ENCODE assay signal across 14 mouse cellular contexts in genomic region chr13:99500609-99501008, GRCm38 (mm10). TPM values are rescaled to one million over a fixed set of nuclear protein-coding genes. Genes with fewer than 3 reads are reported as not detected.
A peak's percentile ranks its signal among the peaks of the same experiment; 100 is the strongest.
DNase-seq lines count a peak whose midpoint lies in the region; ATAC-seq and TF ChIP-seq lines count a peak whose summit lies in the region.
"Had no signal": no experiment of that assay in that cellular context is flagged by ENCODE, and none has a peak within 500 bp of the region (broad histone marks: within the 10 kb centered on the region; RNA-seq: fewer than 3 reads in every experiment).

No protein-coding gene starts in this region.

- WGBS in kidney, postnatal 0 days: 65% methylated on average over 3 of the region's 3 CpGs
- WGBS in forebrain, embryonic 14.5 days: 40% methylated on average over 3 of the region's 3 CpGs
- 71% methylated on average over 3 of the region's 3 CpGs for WGBS in midbrain, embryonic 13.5 days

- no peak overlapping the region for H3K4me3 ChIP-seq in kidney, postnatal 0 days (replicated peaks; ENCODE audit: low read depth, low read length)
- H3K4me3 ChIP-seq in forebrain, embryonic 14.5 days (ENCODE audit: low read depth, low read length): no peak overlapping the region
- no peak overlapping the region for H3K4me3 ChIP-seq in midbrain, embryonic 13.5 days (replicated peaks)
- H3K4me3 ChIP-seq: kidney, embryonic 15.5 days had no signal

- H3K9me3 ChIP-seq in kidney, postnatal 0 days (replicated peaks; ENCODE audit: low read length): no peaks in the 10 kb centered on the region
- H3K9me3 ChIP-seq in forebrain, embryonic 14.5 days (replicated peaks; ENCODE audit: control insufficient read depth, low read length): no peaks in the 10 kb centered on the region
- no peaks in the 10 kb centered on the region for H3K9me3 ChIP-seq in midbrain, embryonic 13.5 days
- H3K9me3 ChIP-seq: kidney, embryonic 15.5 days had no signal

- ATAC-seq in kidney, postnatal 0 days (replicated peaks; ENCODE audit: low FRiP score, low read depth): no peak
- peak; percentile 27; the same call in 1 of the 2 replicates for ATAC-seq in forebrain, embryonic 14.5 days
- ATAC-seq in midbrain, embryonic 13.5 days: no peak
- ATAC-seq: Patski had no signal

- H3K4me1 ChIP-seq in kidney, postnatal 0 days (replicated peaks; ENCODE audit: insufficient read depth, low read length): 0 out of 2 replicates have a peak, but pooled peaks cover 4% of the 10 kb centered on the region
- H3K4me1 ChIP-seq in forebrain, embryonic 14.5 days (ENCODE audit: control insufficient read depth, insufficient read depth, low read length): peaks cover 47% of the 10 kb centered on the region
- peaks cover 88% of the 10 kb centered on the region for H3K4me1 ChIP-seq in midbrain, embryonic 13.5 days (replicated peaks)

- peak; percentile 35 for TF ChIP-seq CTCF in kidney, postnatal 0 days (IDR thresholded peaks at IDR 0.05; ENCODE audit: low read depth)

- no peak for DNase-seq in kidney, postnatal 0 days (ENCODE audit: low spot score)
- no peak for DNase-seq in kidney, adult 11 months
- DNase-seq in MN1 (ENCODE audit: low spot score): peak; percentile 58
- peak; percentile 56 for DNase-seq in forebrain, embryonic 14.5 days (ENCODE audit: low spot score)
- DNase-seq in urinary bladder, postnatal 25 days (ENCODE audit: low spot score): no peak
- no peak for DNase-seq in kidney, adult 8-10 months
- no peak for DNase-seq in ovary, adult 18-20 months (ENCODE audit: low spot score)
- DNase-seq: adrenal gland, adult 2 months; cerebellum, adult 9-11 months; heart, postnatal 10 days; liver had no signal

- no peaks in the 10 kb centered on the region for H3K27me3 ChIP-seq in kidney, postnatal 0 days (ENCODE audit: insufficient read depth, low read length)
- no peaks in the 10 kb centered on the region for H3K27me3 ChIP-seq in forebrain, embryonic 14.5 days (replicated peaks; ENCODE audit: control insufficient read depth, insufficient read depth, low read length)
- no peaks in the 10 kb centered on the region for H3K27me3 ChIP-seq in midbrain, embryonic 13.5 days
- H3K27me3 ChIP-seq: kidney, embryonic 15.5 days; Patski had no signal

- H3K27ac ChIP-seq in kidney, postnatal 0 days: no peak overlapping the region
- H3K27ac ChIP-seq in forebrain, embryonic 14.5 days (ENCODE audit: low read depth, low read length): peak overlapping the region; percentile 80
- peak overlapping the region; percentile 61 for H3K27ac ChIP-seq in midbrain, embryonic 13.5 days
- H3K27ac ChIP-seq: kidney, embryonic 15.5 days had no signal

- H3K9ac ChIP-seq in kidney, postnatal 0 days (ENCODE audit: low read depth, low read length): no peak overlapping the region
- H3K9ac ChIP-seq in forebrain, embryonic 14.5 days (ENCODE audit: low read length): peak overlapping the region; percentile 59; the same call in 1 of the 2 replicates
- peak overlapping the region; percentile 17 for H3K9ac ChIP-seq in midbrain, embryonic 13.5 days (replicated peaks)
- H3K9ac ChIP-seq: kidney, embryonic 15.5 days had no signal

- H3K36me3 ChIP-seq in kidney, postnatal 0 days (ENCODE audit: insufficient read depth, low read length): no peaks in the 10 kb centered on the region
- peaks cover 52% of the 10 kb centered on the region for H3K36me3 ChIP-seq in forebrain, embryonic 14.5 days (ENCODE audit: control insufficient read depth, insufficient read depth, low read length)
- peaks cover 39% of the 10 kb centered on the region for H3K36me3 ChIP-seq in midbrain, embryonic 13.5 days
- H3K36me3 ChIP-seq: kidney, embryonic 15.5 days had no signal

- no peak overlapping the region for H3K4me2 ChIP-seq in kidney, postnatal 0 days (ENCODE audit: low read length)
- peak overlapping the region; percentile 46 for H3K4me2 ChIP-seq in forebrain, embryonic 14.5 days (ENCODE audit: low read length)
- peak overlapping the region; percentile 32; the same call in 1 of the 2 replicates for H3K4me2 ChIP-seq in midbrain, embryonic 13.5 days (replicated peaks)
- H3K4me2 ChIP-seq: kidney, embryonic 15.5 days had no signal

RNA-seq across cellular contexts. Expression of gene Map1b, which starts 15.7 kb away (rescaled TPM):
- 23.4 and 27.8 TPM in 2 replicates for polyA plus RNA-seq in kidney, postnatal 0 days (2015; fragmentation: Nextera tagmentation; extraction: Ambion mirVana)
- 1,380 and 2,008 TPM in 2 replicates for polyA plus RNA-seq in forebrain, embryonic 14.5 days (2014; fragmentation: Nextera tagmentation; extraction: Ambion mirVana)
- 2,051 and 2,103 TPM in 2 replicates for polyA plus RNA-seq in midbrain, embryonic 13.5 days (2015; fragmentation: Nextera tagmentation; extraction: Ambion mirVana)

Comparison
In these comparisons a context has a peak if more than half of its experiments do, and no peak if none do; other contexts are left out.
1. DNase-seq: peak in MN1 (single experiment) and forebrain, embryonic 14.5 days (single experiment); none in kidney, postnatal 0 days (single experiment), kidney, adult 11 months (single experiment), urinary bladder, postnatal 25 days (single experiment), kidney, adult 8-10 months (0 of 2) and ovary, adult 18-20 months (single experiment).
2. RNA of gene Map1b, which starts 15.7 kb away (polyA plus RNA-seq): 2,051 to 2,103 TPM in midbrain, embryonic 13.5 days and 1,380 to 2,008 TPM in forebrain, embryonic 14.5 days; 23.4 to 27.8 TPM in kidney, postnatal 0 days; every median in the first group is over 10 times any median in the second.